Mouse (Mus musculus) mouse embryonic stem cell (cell line): ENCODE data around the gene Psme4.

Source experiments
- in situ Hi-C, 2 experiments: fragments of 300-500 bp; cut with MboI; formaldehyde crosslinking; loops; 1 replicate in 1 of 2; 3 replicates in 1 of 2; pipeline ENCODE4 v1.14.3; 2019 to 2020; ENCODE audit warnings: low sequenced_read_pairs in 2 of 2, low pct_unique_long_range_greater_than_20kb in 1 of 2, mixed read lengths in 1 of 2; ENCODE audit not compliant: unreplicated experiment in 1 of 2

Psme4 gene

GRCm38 (mm10) chr11:30771267-30771903 lies at the start of gene Psme4:
Psme4 (plus strand) TSS chr11:30771726.
- in situ Hi-C loops: loop anchor here in 1 of 2 experiments (25.0 kb wide), 1 partner anchor 284 kb away; no protein-coding TSS in a partner anchor

GRCm38 (mm10) chr11:30723438-30723837 lies 48.1 kb upstream of the Psme4 start:
- in situ Hi-C loops: no loop called here

GRCm38 (mm10) chr11:30730721-30731120 lies 40.8 kb upstream of the Psme4 start:
- in situ Hi-C loops: no loop called here

- in situ Hi-C loops: no loop called here
These were observed 38.1 kb upstream of the Psme4 start for GRCm38 (mm10) chr11:30733376-30733775.

- in situ Hi-C loops: loop anchor here in 1 of 2 experiments (10.0 kb wide), 1 partner anchor 59 kb away; no protein-coding TSS in a partner anchor
These were observed 27.5 kb upstream of the Psme4 start for GRCm38 (mm10) chr11:30743991-30744390.

GRCm38 (mm10) chr11:30748938-30749337 lies 22.6 kb upstream of the Psme4 start:
- in situ Hi-C loops: loop anchor here in 1 of 2 experiments (10.0 kb wide), 1 partner anchor 64 kb away; no protein-coding TSS in a partner anchor

- in situ Hi-C loops: loop anchor here in 1 of 2 experiments (10.0 kb wide), 1 partner anchor 65 kb away; no protein-coding TSS in a partner anchor
These were observed 21.9 kb upstream of the Psme4 start for GRCm38 (mm10) chr11:30749587-30749986.

GRCm38 (mm10) chr11:30750039-30750823 lies 21.3 kb upstream of the Psme4 start:
- in situ Hi-C loops: loop anchor here in 1 of 2 experiments (25.0 kb wide), 1 partner anchor 263 kb away; no protein-coding TSS in a partner anchor

GRCm38 (mm10) chr11:30752956-30753355 lies 18.6 kb upstream of the Psme4 start:
- in situ Hi-C loops: loop anchor here in 1 of 2 experiments (25.0 kb wide), 1 partner anchor 266 kb away; no protein-coding TSS in a partner anchor

GRCm38 (mm10) chr11:30754486-30754854 lies 17.1 kb upstream of the Psme4 start:
- in situ Hi-C loops: loop anchor here in 1 of 2 experiments (25.0 kb wide), 1 partner anchor 267 kb away; no protein-coding TSS in a partner anchor

GRCm38 (mm10) chr11:30754855-30755530 lies 16.5 kb upstream of the Psme4 start:
- in situ Hi-C loops: loop anchor here in 1 of 2 experiments (25.0 kb wide), 1 partner anchor 268 kb away; no protein-coding TSS in a partner anchor

- in situ Hi-C loops: loop anchor here in 1 of 2 experiments (25.0 kb wide), 1 partner anchor 274 kb away; no protein-coding TSS in a partner anchor
These were observed 10.1 kb upstream of the Psme4 start for GRCm38 (mm10) chr11:30761381-30761780.

- in situ Hi-C loops: loop anchor here in 1 of 2 experiments (25.0 kb wide), 1 partner anchor 275 kb away; no protein-coding TSS in a partner anchor
These were observed 9.6 kb upstream of the Psme4 start for GRCm38 (mm10) chr11:30761891-30762290.

GRCm38 (mm10) chr11:30765076-30765475 lies 6.5 kb upstream of the Psme4 start:
- in situ Hi-C loops: loop anchor here in 1 of 2 experiments (25.0 kb wide), 1 partner anchor 278 kb away; no protein-coding TSS in a partner anchor

- in situ Hi-C loops: loop anchor here in 1 of 2 experiments (25.0 kb wide), 1 partner anchor 284 kb away; no protein-coding TSS in a partner anchor
These were observed 709 bp upstream of the Psme4 start for GRCm38 (mm10) chr11:30770817-30771216.

- in situ Hi-C loops: loop anchor here in 1 of 2 experiments (25.0 kb wide), 1 partner anchor 285 kb away; no protein-coding TSS in a partner anchor
These were observed 517 bp downstream of the Psme4 start for GRCm38 (mm10) chr11:30771904-30772581.

GRCm38 (mm10) chr11:30772777-30773417 lies 1.4 kb downstream of the Psme4 start:
- in situ Hi-C loops: loop anchor here in 1 of 2 experiments (25.0 kb wide), 1 partner anchor 286 kb away; no protein-coding TSS in a partner anchor
